Mouse (Mus musculus) mammary gland, adult 2 months (tissue): Measurements from ENCODE around the gene Fbxo31. TPM values are rescaled to one million over a fixed set of nuclear protein-coding genes. Genes with fewer than 3 reads are reported as not detected.

ENCODE experiments used
- polyA plus RNA-seq: library from polyadenylated mRNA; depleted of rRNA; stranded (reverse); fragments of >200 nt; gene quantifications from 2 replicates; pipeline ENCODE4 v1.2.3, GENCODE M21; 2012; ENCODE audit warnings: low replicate concordance; rRNA removed

Fbxo31 gene
- 65.4 and 68.5 TPM in 2 replicates for polyA plus RNA-seq

DNA sequence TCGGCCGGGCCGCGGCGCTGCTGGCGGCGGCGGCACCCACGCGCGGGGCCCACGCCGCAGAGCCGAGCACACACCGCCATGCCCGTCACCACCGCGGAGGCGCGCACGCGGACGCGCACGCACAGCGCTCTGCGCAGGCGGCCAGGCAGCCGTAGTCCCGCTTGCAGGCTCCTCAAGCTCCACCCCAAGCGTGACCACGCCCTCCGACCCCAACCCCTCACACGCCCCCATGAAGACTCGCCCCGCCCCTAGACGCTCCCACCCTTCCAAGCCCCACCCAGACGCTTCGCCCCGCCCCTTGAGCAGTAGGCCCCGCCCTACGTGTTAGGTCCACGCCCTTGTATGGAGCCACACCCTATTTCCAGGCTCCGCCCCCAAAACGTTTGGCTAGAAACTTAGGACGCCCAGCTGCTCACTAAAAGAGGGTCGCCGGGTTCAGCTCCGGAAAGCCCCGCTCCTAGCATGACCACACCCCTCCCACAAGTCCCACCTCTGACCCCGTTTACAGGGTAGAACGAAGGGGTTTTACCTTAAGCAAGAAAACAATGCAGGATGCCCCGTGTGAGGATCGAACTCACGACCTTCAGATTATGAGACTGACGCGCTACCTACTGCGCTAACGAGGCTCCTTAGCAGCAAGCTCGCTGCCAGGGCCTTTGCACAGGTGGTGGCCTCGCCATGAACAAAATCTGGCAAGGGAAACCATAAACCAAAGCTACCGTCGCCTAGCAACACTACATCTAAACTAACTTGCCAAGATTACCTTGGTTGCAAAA is at the start of gene Fbxo31:
TSS of gene Fbxo31 (minus strand) at position 131 of the 776 bp plus-strand sequence.

GRCm38 (mm10) chr8:121590203-121591177 is 11.9 kb upstream of the Fbxo31 start, which contains the start of gene Map1lc3b:
Gene Map1lc3b (plus strand): TSS chr8:121590361.

GRCm38 (mm10) chr8:121544276-121544785 is 34.3 kb downstream of the Fbxo31 start, which contains the start of gene 1700018B08Rik:
Gene 1700018B08Rik (minus strand): TSS chr8:121544320.

Other genes starting within 250 kb of the Fbxo31 start
- not detected in 2 replicates for gene 1700018B08Rik, start 34.5 kb downstream of the Fbxo31 start, polyA plus RNA-seq
- gene Map1lc3b, start 11.6 kb upstream of the Fbxo31 start, polyA plus RNA-seq = 104 and 161 TPM in 2 replicates
- gene Zcchc14, start 74.1 kb upstream of the Fbxo31 start, polyA plus RNA-seq = 24.5 and 40.2 TPM in 2 replicates
- gene Jph3, start 150.8 kb upstream of the Fbxo31 start, polyA plus RNA-seq = 0.06 and 0.13 TPM in 2 replicates